Mouse (Mus musculus): ENCODE results near the gene Slc38a3. TPM values are rescaled to one million over a fixed set of nuclear protein-coding genes. Genes with fewer than 3 reads are reported as not detected.

The Slc38a3 gene
- total RNA-seq, 2 experiments from 2014 or later, result not detected

DNA sequence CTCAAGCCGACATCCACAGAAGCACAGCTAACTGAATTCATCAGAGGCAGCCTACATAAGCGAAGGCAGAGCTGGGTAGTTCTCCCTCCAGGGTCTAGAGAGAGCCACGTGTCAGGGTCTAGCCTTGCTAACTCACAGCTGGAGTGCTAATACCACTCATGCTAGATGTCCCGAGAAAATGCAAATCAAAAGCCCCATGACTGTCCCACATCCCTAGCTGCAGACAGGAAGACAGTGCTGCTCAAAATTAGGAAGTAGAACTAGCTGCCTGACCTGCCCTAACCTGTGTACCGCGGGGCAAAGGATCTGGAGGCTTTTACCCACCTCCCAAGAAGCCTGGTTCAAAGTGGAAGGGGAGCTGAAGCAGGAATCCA lies 26.8 kb upstream of the Slc38a3 start:
- no peak for ATAC-seq (replicated peaks; ENCODE audit: poor library complexity)

- no peak for ATAC-seq (replicated peaks; ENCODE audit: poor library complexity)
Observed at GRCm38 (mm10) chr9:107695441-107696105, 26.2 kb upstream of the Slc38a3 start.

DNA sequence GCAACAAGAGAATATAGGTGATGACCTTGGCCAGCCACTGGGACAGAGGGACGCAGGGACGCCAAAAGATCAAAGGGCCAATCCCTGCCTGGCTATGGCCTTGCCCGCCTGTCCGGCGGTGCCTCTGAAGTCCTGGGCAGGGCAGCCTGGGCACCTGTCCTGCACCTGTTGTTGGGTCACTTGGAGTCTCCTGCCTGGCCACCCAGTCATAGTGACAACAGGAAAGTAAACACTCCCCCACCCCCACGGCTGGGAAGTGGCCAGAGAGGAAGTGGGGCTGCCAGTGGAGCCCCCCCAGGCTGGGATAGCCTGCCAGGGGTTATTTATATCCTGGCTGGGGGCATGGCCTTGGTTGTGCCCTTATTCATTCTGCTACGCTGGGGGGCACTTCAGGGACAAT lies 25.3 kb upstream of the Slc38a3 start:
- ATAC-seq (replicated peaks; ENCODE audit: poor library complexity), result no peak

- ATAC-seq (replicated peaks; ENCODE audit: poor library complexity), result peak; percentile 20; the same call in 1 of the 2 replicates
Observed at GRCm38 (mm10) chr9:107693433-107693987, 24.2 kb upstream of the Slc38a3 start.

- no peak for ATAC-seq (replicated peaks; ENCODE audit: poor library complexity)
Observed at GRCm38 (mm10) chr9:107692785-107693184, 23.5 kb upstream of the Slc38a3 start.

DNA sequence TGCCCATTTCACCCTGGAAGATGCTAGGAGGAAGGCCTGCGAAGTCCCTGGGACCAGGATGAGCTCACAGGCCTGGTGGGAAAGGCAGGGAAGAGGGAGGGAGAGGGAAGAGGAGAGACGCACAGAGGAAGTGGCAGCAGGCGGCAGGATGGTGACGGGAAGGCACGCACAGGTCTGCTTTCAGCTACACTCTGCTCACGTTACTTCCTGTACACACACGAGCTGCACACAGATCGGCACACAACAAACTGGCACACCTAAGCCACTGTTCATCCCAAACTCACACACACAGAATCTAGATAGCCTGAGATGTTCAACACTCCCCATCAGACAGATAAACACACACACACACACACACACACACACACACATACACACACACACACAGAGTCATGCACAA lies 21.1 kb upstream of the Slc38a3 start:
- ATAC-seq (replicated peaks; ENCODE audit: poor library complexity), result no peak

DNA sequence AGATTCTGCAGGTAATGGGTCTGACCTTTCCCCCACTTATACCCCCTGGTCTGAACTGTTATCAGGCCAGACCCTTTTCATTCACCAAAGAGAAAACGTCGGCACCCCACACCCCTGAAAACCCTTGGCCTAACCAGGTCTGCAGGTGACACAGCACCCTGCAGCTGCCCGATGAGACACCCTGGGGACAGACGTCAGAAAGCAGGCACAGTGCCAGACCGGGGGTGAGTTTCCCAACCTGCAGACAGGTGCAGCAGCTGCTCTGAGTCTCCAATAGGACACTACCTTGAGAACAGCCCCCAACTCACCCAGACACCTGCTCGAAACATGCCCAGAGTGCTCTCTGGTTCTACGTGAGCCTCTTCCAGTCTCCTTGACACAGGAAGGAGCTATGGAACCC lies 19.6 kb upstream of the Slc38a3 start:
- no peak for ATAC-seq (replicated peaks; ENCODE audit: poor library complexity)

DNA sequence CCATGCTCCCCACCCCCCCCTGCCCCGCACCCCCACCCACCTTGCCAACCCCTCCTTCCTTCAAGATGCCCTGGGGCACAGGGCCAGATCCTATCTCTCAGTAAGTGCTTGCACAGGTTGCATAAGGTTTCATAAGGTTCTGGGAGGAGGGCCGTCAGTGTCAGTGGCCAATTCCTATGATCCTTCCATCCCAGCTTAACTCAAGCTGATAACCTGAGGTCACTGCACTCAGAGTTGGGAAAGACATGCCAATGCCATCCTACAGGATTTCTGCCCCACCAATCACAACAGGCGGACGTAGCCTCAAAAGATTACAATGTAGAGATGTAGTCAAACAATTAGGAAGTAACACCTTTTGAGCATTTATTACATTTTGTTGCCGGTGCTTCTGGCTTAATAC lies 19.1 kb upstream of the Slc38a3 start:
- no peak for ATAC-seq (replicated peaks; ENCODE audit: poor library complexity)

DNA sequence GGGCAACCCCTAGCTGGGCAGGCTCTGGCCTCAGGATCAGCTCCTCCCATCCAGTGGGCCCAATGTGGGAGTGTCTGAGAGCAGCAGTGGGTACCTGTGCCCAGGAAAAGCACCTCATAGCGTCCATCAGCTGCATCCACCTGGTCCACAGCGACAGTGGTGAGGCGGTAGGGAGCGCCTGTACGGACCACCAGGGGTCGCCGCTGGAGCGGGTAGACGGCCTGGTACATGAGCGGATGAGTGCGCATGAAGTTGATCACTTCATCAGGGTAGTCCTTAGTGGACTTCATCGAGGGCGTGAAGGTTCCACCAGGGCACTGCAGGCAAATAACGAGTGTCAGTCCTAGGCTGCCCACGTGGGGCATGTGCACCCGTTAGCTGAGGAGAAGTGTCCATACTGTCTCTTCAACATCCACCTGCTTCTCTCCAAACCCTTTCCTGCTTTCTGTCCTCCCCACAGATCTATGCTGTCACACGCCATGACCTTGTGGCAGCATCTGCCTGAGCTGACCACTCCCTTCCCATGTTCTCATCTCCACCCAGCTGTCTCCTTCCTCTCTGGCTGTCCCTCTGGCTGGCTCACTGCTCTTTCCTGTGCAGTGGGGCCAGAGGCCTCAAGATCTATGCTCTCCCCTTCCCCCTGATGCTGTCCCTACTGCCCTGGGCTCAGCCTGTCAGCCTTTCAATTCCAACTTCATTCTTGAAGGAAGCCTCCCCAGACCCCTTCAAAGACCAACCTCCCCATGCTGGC lies 16.1 kb upstream of the Slc38a3 start:
- ATAC-seq (replicated peaks; ENCODE audit: poor library complexity), result peak; percentile 92

- ATAC-seq (replicated peaks; ENCODE audit: poor library complexity), result no peak
Observed at GRCm38 (mm10) chr9:107682405-107682804, 13.1 kb upstream of the Slc38a3 start.

GRCm38 (mm10) chr9:107679501-107679900 lies 10.2 kb upstream of the Slc38a3 start, which contains the start of gene Gnat1:
Gnat1 (minus strand) TSS chr9:107679712.
- no peak for ATAC-seq (replicated peaks; ENCODE audit: poor library complexity)

DNA sequence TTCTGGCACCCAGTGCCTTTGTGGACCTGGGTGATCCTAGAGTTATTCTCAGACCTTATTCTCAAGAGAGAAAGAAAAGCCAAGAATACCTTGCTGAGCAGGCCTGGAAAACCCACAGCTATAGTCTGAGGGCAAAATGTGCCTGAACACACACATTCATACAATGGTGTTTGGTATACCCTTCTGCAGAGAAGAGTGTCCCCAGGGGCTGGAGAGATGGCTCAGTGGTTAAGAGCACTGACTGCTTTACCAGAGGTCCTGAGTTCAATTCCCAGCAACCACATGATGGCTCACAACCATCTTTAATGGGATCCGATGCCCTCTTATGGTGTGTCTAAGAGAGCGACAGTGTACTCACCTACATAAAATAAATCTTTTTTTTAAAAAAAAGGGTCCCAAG lies 9.5 kb upstream of the Slc38a3 start:
- no peak for ATAC-seq (replicated peaks; ENCODE audit: poor library complexity)

DNA sequence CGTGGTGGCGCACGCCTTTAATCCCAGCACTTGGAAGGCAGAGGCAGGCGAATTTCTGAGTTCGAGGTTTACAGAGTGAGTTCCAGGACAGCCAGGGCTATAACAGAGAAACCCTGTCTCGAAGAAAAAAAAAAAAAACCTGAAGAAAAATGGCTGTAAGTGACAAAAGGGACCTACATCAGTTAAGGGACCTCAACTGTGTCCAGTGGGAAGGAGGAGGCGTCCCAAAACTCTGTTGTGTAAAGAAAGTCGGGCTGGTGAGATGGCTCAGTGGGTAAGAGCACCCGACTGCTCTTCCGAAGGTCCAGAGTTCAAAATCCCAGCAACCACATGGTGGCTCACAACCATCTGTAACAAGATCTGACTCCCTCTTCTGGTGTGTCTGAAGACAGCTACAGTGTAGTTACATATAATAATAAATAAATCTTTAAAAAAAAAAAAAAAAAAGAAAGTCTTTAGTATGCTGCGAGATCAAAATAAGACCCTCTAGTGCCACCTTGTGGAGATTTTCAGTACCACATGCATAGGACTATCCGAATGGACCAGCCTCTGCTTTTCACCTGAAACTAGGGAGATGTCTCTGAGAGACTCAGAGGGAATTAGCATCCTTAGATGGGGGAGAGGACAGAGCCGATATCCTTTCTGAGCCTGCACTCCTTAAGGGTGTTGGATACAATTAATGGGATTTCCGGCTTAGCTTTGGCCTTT lies 8.6 kb upstream of the Slc38a3 start:
- peak; percentile 62 for ATAC-seq (replicated peaks; ENCODE audit: poor library complexity)

GRCm38 (mm10) chr9:107677091-107677784 lies 7.9 kb upstream of the Slc38a3 start:
- peak; percentile 57 for ATAC-seq (replicated peaks; ENCODE audit: poor library complexity)

GRCm38 (mm10) chr9:107676302-107676701 lies 7.0 kb upstream of the Slc38a3 start:
- peak; percentile 9 for ATAC-seq (replicated peaks; ENCODE audit: poor library complexity)

- ATAC-seq (replicated peaks; ENCODE audit: poor library complexity), result peak; percentile 72
Observed at GRCm38 (mm10) chr9:107675671-107676301, 6.5 kb upstream of the Slc38a3 start.

- no peak for ATAC-seq (replicated peaks; ENCODE audit: poor library complexity)
Observed at GRCm38 (mm10) chr9:107674609-107675429, 5.5 kb upstream of the Slc38a3 start.

DNA sequence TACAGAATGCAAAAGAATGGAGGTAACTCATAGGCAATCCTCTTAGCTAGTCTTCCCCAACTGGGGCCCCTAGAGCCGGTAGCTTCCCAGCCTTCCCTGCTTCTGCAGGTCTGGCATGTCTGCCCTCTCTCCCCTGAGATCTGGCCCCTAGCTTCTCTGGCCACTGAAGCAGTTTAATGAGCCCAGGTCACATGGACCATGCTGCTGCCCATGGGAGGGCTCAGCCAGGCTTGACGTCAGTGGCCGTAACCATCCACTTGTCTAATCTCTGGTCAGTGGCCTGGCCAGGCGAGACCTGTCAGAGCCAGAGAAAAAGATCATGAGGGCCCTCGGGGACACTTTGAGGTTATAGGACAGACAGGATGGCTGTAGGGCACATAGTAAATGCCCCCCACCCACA lies 929 bp upstream of the Slc38a3 start:
- ATAC-seq (replicated peaks; ENCODE audit: poor library complexity), result no peak

GRCm38 (mm10) chr9:107668916-107669315 lies 414 bp downstream of the Slc38a3 start:
- no peak for ATAC-seq (replicated peaks; ENCODE audit: poor library complexity)

GRCm38 (mm10) chr9:107668011-107668410 lies 1.3 kb downstream of the Slc38a3 start:
- ATAC-seq (replicated peaks; ENCODE audit: poor library complexity), result no peak

Data from megakaryocyte progenitor cell, adult 5-6 weeks (primary cell).